Mouse (Mus musculus) hindbrain, embryonic 16.5 days (tissue): ENCODE results near the gene Rplp2. TPM values are rescaled to one million over a fixed set of nuclear protein-coding genes. Genes with fewer than 3 reads are reported as not detected.

Experiments
- ATAC-seq: fragments of 200-750 bp; cut with Nextera tagmentation; 2 replicates; pipeline ENCODE4 v1.8.0; 2017; ENCODE audit warnings: moderate TSS enrichment, moderate library complexity
- H3K27ac ChIP-seq: fragments of 300-500 bp; sonication (generic); 2 replicates; pipeline ENCODE4 v1.5.1; 2014; ENCODE audit warnings: low read depth, mild to moderate bottlenecking, control low read depth, low read length, moderate library complexity
- H3K27me3 ChIP-seq: fragments of 300-500 bp; sonication (generic); replicated peaks from 2 replicates; pipeline ENCODE4 v1.6.1; 2014; ENCODE audit warnings: low read length; ENCODE audit not compliant: control insufficient read depth, insufficient read depth
- H3K36me3 ChIP-seq: fragments of 300-500 bp; sonication (generic); 2 replicates; pipeline ENCODE4 v1.6.1; 2014; ENCODE audit warnings: mild to moderate bottlenecking, low read length, moderate library complexity, mixed read lengths; ENCODE audit not compliant: control insufficient read depth, insufficient read depth
- H3K4me1 ChIP-seq: fragments of 300-500 bp; sonication (generic); 2 replicates; pipeline ENCODE4 v1.6.1; 2014; ENCODE audit warnings: low read depth, low read length; ENCODE audit not compliant: control insufficient read depth, insufficient read depth
- H3K4me2 ChIP-seq: fragments of 300-500 bp; sonication (generic); 2 replicates; pipeline ENCODE4 v1.6.1; 2014; ENCODE audit warnings: mild to moderate bottlenecking, low read length, control low read depth, moderate library complexity
- H3K4me3 ChIP-seq: fragments of 300-500 bp; sonication (generic); 2 replicates; pipeline ENCODE4 v1.5.1; 2014; ENCODE audit warnings: mild to moderate bottlenecking, low read length, control low read depth, moderate library complexity
- H3K9ac ChIP-seq: fragments of 300-500 bp; sonication (generic); 2 replicates; pipeline ENCODE4 v1.6.1; 2014; ENCODE audit warnings: low read depth, mild to moderate bottlenecking, control low read depth, low read length, moderate library complexity
- H3K9me3 ChIP-seq: fragments of 300-500 bp; sonication (generic); 2 replicates; pipeline ENCODE4 v1.6.1; 2014; ENCODE audit warnings: mild to moderate bottlenecking, low read length, moderate library complexity; ENCODE audit not compliant: control insufficient read depth
- WGBS: fragments of 180-500 bp; shearing (Covaris S2); extraction: QIAGEN DNeasy Blood & Tissue Kit; methylation state at CpG from one replicate; pipeline ENCODE4 v1.1.7; 2014; 5-methylcytosine and 5-hydroxymethylcytosine counted together
- polyA plus RNA-seq: library from polyadenylated mRNA; unstranded; fragments of >200 nt; fragmentation: Nextera tagmentation; extraction: Ambion mirVana; gene quantifications from 2 replicates; pipeline ENCODE4 v1.2.1, GENCODE M21; 2015

Rplp2 gene
- polyA plus RNA-seq, 1 experiment from 2014 or later, result 645 TPM

- no peak for ATAC-seq
- peak overlapping the region; percentile 57 for H3K27ac ChIP-seq
- no peaks in the 10 kb centered on the region for H3K27me3 ChIP-seq
- H3K9ac ChIP-seq, result no peak overlapping the region
- peaks cover 27% of the 10 kb centered on the region for H3K4me1 ChIP-seq
- 62% methylated on average over 9 of the region's 9 CpGs for WGBS
- H3K4me3 ChIP-seq, result no peak overlapping the region; the same call in 1 of the 2 replicates
- peak overlapping the region; percentile 79 for H3K4me2 ChIP-seq
- H3K36me3 ChIP-seq, result peaks cover 31% of the 10 kb centered on the region
- H3K9me3 ChIP-seq, result no peaks in the 10 kb centered on the region
Measured at GRCm38 (mm10) chr7:141429840-141430584, 17.2 kb upstream of the Rplp2 start.

GRCm38 (mm10) chr7:141430585-141431240, 16.5 kb upstream of the Rplp2 start:
- no peak overlapping the region for H3K9ac ChIP-seq
- H3K4me1 ChIP-seq, result peaks cover 31% of the 10 kb centered on the region
- no peak overlapping the region for H3K4me2 ChIP-seq
- 95% methylated on average over 9 of the region's 9 CpGs for WGBS
- H3K27me3 ChIP-seq, result no peaks in the 10 kb centered on the region
- ATAC-seq, result no peak
- peaks cover 31% of the 10 kb centered on the region for H3K36me3 ChIP-seq
- no peaks in the 10 kb centered on the region for H3K9me3 ChIP-seq
- no peak overlapping the region for H3K27ac ChIP-seq
- H3K4me3 ChIP-seq, result no peak overlapping the region

GRCm38 (mm10) chr7:141431434-141432185, 15.6 kb upstream of the Rplp2 start:
- Histone ChIP-seq H3K4me1 (peaks cover 35% of the 10 kb centered on the region), H3K4me3 (no peak overlapping the region), H3K9me3 (no peaks in the 10 kb centered on the region), H3K36me3 (peaks cover 28% of the 10 kb centered on the region), H3K9ac (no peak overlapping the region), H3K27ac (no peak overlapping the region), H3K27me3 (no peaks in the 10 kb centered on the region), H3K4me2 (no peak overlapping the region)
- WGBS, result 92% methylated on average over 16 of the region's 19 CpGs
- ATAC-seq, result no peak

- Histone ChIP-seq H3K36me3 (peaks cover 26% of the 10 kb centered on the region), H3K4me2 (no peak overlapping the region), H3K4me1 (peaks cover 38% of the 10 kb centered on the region), H3K27me3 (no peaks in the 10 kb centered on the region), H3K9ac (no peak overlapping the region), H3K27ac (no peak overlapping the region), H3K4me3 (no peak overlapping the region), H3K9me3 (no peaks in the 10 kb centered on the region)
- 80% methylated on average over 8 of the region's 8 CpGs for WGBS
- no peak for ATAC-seq
Measured at GRCm38 (mm10) chr7:141432186-141432611, 15.0 kb upstream of the Rplp2 start.

GRCm38 (mm10) chr7:141432741-141433516, 14.2 kb upstream of the Rplp2 start:
- H3K4me3 ChIP-seq, result no peak overlapping the region; the same call in 1 of the 2 replicates
- no peak overlapping the region for H3K27ac ChIP-seq
- 0 out of 2 replicates have a peak overlapping the region, but pooled peaks have one; percentile 23 for H3K9ac ChIP-seq
- no peaks in the 10 kb centered on the region for H3K27me3 ChIP-seq
- H3K4me1 ChIP-seq, result peaks cover 38% of the 10 kb centered on the region
- H3K4me2 ChIP-seq, result peak overlapping the region; percentile 80
- peaks cover 23% of the 10 kb centered on the region for H3K36me3 ChIP-seq
- ATAC-seq, result no peak
- H3K9me3 ChIP-seq, result no peaks in the 10 kb centered on the region
- 83% methylated on average over 6 of the region's 6 CpGs for WGBS

GRCm38 (mm10) chr7:141433517-141434400, 13.4 kb upstream of the Rplp2 start:
- H3K4me2 ChIP-seq, result peak overlapping the region; percentile 80
- peaks cover 23% of the 10 kb centered on the region for H3K36me3 ChIP-seq
- H3K4me1 ChIP-seq, result peaks cover 33% of the 10 kb centered on the region
- H3K9me3 ChIP-seq, result no peaks in the 10 kb centered on the region
- WGBS, result 76% methylated on average over 15 of the region's 15 CpGs
- peak overlapping the region; percentile 80 for H3K9ac ChIP-seq
- ATAC-seq, result no peak
- H3K4me3 ChIP-seq, result peak overlapping the region; percentile 58
- peak overlapping the region; percentile 75 for H3K27ac ChIP-seq
- no peaks in the 10 kb centered on the region for H3K27me3 ChIP-seq

GRCm38 (mm10) chr7:141434464-141434863, 12.7 kb upstream of the Rplp2 start:
- WGBS, result 10% methylated on average over 8 of the region's 8 CpGs
- Histone ChIP-seq H3K36me3 (peaks cover 23% of the 10 kb centered on the region), H3K4me3 (peak overlapping the region; percentile 58), H3K4me1 (peaks cover 31% of the 10 kb centered on the region), H3K27ac (peak overlapping the region; percentile 75), H3K9me3 (no peaks in the 10 kb centered on the region), H3K4me2 (peak overlapping the region; percentile 80), H3K9ac (peak overlapping the region; percentile 80), H3K27me3 (no peaks in the 10 kb centered on the region)
- ATAC-seq, result peak; percentile 24
